Mouse (Mus musculus): ENCODE results near the gene Smim24.

Smim24 gene

DNA sequence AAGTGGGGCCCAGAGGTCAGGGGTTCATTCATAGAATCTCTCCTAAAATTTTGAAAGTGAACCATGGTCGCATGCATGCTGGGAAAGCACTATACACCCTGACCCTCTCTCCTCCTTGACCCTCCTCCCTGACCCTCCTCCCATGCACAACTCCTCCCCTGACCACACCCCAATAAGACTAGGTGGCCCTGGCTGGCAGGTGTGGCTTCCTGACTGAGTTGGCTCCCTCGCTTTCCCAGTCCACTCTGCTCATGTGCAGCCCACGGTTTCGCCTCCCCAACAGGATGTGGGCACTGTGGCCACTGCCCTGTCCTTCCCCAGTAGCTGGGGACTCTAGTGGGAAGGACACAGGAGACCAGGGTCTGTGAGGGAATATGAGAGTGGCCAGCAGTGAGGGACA, 17.5 kb downstream of the Smim24 start:
- DNase-seq (ENCODE audit: low spot score): no peak

DNA sequence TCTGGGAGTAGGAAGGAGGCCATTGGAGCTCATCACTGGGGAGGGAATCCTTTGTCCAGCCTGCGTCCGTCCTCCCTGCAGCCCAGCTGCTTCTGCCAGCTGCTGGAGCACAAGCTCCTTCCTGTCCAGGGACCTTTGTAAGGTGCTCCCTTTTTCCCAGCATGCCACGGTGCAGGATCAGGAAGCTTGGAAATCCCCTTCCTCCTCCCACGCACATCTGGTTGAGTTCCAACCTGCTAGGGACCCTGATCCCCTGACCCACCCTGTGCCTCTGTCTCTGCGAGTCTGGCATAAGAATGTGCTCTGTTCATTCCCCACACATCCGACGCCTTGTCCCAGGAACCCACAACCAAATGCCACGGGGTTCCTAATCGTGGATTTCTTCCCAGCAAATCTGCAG, 18.1 kb downstream of the Smim24 start:
- DNase-seq (ENCODE audit: low spot score): no peak

DNA sequence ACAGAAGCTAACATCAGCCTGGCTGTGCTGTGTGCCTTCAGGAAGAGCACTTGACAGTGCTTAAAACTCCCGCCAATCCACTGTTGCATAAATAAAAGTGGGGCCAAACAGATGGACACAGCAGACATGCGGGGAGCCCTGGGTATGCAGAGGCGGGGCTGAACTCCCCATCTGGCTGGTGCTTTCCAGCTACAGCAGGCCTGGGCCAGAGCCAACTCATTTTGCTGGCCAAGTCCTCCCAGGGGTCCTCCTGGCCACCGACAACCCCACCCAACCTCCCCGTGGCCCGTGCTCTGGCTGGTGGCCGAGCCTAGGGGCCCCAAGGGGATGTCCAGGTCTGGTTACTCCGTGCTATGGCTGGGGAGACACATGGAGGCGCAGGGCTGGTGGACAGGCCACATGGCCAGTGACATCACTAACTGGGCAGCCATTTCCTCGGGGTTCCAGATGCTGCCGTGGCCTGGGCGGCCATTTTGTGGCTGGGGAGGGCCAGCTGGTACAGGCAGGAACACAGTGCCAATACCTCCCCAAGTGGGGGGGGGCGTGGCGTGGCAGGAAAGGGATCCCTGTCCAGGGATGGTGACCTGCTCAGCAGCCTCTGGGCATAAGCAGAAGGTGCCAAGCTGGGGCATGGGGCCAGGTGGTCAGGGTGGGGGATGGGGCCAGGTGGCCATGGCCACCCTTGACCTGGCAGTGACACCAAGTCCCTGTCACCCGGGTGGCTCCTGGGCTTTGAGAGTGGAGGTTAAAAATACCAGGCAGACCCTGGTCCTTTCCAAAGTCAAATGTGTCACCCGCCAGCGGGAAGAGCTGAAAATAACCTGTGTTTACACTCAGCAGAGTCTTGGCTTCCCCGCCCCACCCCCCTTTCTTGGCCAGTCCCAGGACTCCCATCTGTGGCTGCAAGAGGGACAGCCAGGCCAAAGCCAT, 18.9 kb downstream of the Smim24 start:
- DNase-seq (ENCODE audit: low spot score): no peak

DNA sequence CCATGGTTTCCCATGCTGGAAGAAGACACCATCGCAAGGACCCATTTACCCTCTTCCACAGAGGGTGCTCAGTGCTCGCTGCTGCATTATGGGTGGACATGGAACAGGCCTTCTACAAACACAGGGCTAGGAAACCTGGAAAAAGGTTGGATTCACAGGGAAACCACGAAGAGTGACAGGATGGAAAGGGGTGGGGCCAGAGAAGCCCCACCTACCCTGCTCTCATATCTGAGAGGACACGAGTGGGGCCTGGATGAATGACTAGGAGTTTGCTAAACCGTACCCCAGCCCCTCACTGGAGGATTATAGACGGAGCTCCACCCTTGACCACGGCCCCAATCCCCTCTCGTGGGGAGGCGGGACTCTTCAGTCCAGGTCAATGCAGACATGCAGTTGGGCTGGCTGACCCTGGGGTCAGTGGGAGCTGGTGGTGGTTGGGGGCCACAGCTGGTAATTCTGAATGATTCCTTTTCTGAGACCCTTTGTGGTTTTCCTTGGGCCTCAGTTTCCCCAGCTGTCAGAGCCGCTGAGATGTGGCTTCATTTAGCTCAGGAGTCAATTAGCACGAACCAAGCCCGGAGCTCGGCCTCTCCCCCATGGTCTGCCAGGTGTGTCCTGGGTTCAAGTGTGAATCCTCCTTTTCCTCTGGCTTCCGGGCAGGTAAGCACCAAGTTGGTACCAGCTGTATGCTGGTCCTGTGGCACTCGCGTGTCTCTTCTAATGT, 19.9 kb downstream of the Smim24 start:
- no peak for DNase-seq (ENCODE audit: low spot score)

DNA sequence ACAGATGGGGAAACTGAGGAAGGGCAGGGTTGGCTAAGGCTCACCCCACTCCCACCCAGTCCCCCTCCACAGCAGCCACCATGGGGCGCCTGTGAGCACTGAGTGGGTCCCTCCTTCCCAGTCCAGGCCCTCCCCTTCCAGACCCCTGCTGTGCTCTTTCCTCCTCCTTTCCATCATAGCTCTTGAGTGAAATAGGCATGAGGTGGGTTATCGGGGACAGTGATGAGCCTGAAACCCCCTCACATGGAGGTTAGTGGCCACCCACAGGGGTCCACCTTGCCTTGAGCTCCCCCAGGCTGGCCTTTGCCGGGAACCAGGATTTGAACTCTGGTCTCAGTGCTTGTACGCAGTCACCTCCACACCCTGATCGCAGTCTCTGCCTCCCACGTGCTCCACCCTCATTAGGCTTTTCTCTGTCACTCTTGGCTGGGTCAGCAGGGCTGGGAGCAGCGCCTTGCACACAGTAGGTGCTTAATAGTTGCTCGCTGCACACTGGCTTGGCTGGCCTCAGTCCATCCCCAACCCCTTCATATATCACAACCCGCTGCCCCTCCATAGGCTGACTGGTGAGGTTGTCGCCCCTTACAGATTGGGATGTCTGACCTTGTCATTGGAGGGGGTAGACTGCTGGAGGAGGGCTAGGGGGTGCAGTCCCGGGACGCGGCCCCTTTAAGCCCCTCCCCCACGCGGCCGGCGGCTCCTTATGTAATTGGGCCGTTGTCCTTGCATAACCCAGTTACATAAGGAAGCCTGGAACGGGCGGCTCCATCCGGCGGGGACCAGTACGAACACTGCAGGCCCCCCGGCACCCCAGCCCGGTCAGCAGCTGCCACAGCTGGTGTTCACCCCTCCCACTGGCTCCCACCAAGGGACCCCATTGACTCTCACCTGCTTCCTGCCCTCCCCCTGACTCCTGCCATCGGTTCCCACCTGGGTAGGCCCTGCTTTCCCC, 20.7 kb downstream of the Smim24 start:
- peak; percentile 50 for DNase-seq (ENCODE audit: low spot score)

DNA sequence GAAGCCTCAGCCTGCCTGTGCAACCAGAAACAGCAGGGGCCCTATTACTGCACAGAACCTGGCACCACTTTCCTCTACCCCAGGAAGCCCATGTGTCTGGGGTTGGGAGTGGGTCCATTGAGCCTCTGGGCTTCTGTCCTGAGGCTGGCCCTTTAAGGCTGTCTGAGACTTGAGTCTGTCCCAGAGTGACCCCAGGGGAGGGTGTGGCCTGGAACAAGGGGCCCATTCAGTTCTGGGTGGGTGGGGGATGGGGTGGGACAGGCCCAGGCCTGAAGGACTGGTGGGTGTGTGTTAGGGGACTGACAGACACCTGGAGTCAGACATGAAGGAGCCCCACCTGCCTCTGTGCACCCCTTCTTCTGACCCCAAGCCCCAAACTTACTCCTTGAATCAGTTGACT, 21.8 kb downstream of the Smim24 start:
- no peak for DNase-seq (ENCODE audit: low spot score)

DNA sequence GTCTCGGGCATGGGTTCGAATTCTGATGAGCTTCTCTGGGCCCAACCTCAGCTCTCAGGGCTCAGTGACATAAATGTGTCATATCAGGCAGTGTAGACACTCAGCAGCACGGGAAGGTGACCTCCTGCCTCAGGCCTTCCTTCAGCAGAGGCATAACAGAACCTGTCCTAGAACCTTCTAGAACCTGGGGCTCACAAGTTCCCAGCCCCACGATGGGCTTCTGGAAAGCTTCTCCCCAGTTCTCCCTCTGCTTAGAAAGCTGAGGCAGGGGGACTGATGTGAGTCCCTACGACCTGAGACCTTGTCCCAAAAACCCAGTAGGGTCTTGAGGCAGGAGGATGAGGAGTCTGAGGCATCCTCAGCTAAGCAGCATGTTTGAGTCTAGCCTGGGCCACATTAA, 22.3 kb downstream of the Smim24 start:
- no peak for DNase-seq (ENCODE audit: low spot score)

- DNase-seq (ENCODE audit: low spot score): no peak
These were observed 22.9 kb downstream of the Smim24 start for GRCm38 (mm10) chr10:81415549-81416310.

DNA sequence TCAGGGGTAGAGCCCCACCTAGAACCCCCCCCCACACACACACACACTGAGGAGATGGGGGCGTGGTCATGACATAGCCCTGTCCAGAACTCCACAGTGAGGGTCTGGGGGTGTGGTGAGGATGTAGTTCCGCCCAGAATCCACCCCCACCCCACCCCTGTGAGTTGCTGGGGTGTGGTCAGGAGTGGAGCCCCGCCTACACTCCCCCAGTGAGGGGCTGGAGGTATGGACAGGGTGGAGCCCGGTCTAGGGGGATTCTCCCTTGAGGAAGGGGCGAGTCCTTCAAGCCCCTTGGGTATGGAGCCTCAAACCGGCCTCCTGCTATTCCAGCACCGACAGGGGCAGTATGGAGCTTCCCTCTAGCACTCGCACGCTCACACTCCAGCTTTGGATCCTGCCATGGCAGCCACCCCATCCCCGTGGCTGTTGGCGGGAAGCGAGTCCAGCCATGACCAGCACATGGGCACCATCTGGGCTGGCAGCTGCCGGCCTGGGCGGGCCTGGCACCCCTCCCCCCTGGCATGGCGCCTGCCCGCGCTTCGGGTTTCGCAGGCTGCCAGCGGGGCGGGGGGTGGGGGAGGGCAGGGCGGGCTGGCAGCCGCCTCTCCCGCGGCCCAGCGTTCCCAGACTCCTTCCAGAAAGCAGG, 23.9 kb downstream of the Smim24 start:
- peak; percentile 78 for DNase-seq (ENCODE audit: low spot score)

DNA sequence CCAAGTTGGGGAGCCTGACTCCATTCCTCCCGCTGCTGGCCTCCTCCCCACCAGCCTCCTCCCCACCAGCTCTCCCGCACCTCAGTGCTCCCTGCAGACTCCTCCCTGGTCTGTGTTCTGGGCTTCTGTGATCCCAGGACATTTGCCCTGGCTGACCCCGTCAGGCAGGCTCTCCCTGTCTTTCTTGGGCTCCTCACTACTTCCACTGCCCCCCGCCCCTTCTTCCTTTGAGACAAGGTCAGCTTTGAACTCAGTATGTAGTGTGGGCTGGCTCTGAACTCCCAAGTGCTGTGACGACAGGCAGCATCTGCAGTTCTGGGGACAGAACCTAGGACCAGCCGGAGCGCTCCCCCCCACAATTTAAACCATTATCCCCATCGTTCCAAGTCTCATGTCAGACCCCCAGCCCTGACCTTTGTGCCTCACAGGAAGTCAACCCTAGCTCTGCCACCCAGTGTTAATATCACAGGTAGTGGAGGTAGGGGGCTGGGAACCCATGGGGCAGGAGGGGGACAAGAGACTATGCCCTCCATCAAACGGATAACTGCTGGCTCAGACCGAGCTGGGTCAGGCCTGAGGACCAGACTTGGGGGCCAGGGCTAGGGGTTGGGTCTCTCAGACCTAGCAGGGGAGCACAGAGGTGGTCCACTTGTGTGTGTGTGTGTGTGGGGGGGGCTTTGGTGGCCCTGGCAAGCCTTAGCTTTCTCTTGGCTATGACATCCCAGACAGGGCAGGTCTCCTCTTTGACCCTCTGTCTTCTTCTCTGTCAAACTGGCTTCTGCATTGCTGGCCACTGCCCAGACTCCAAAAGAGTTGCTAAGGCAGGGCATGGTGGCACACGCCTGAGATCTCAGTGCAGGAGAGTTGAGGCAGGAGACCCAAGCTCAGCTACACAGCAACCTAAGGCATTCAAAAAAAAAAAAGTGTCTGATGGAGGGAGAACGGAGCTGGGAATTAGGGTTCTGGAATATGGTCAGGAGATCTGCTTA, 24.7 kb downstream of the Smim24 start:
- DNase-seq (ENCODE audit: low spot score): no peak

DNA sequence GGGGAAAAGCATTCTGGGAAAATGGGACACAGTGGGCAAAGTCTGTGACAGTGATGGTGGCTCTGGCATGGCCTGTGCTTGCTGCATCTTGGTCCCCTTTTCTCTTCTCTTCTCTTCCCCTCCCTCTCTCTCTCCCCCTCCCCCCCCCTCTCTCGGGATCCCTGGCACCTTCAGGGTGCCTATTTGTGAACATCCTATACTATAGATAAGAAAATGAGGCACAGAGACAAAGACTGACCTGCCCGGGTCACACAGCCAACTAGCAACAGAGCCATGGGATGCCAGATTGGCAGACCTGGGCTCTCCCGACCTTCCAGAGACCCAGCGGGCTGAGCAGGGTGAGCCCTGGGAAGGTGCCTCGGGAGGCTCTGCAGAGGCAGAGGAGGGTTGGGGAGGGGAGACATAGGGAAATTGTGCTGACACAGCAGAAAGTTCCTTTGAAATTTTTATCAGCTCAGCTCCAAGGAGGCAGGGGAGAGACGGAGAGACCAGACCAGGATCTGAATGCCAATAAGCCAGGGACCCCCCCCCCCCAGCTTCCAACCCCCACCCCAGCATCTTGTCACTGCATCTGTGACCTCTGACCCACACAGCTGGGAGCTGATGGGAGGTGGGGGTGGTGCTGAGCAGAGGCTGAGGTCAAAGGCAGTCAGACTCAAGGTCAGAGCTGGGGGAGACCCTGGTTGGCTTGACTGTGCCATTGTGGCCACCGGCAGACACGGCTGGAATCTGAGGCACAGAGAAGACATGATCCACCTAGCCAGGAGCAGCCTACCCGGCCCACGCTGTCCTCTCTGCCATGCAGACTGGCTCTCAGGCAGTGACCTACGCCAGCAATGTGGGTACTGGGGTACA, 25.6 kb downstream of the Smim24 start:
- DNase-seq (ENCODE audit: low spot score): no peak

- no peak for DNase-seq (ENCODE audit: low spot score)
These were observed 26.5 kb downstream of the Smim24 start for GRCm38 (mm10) chr10:81419111-81419928.

DNA sequence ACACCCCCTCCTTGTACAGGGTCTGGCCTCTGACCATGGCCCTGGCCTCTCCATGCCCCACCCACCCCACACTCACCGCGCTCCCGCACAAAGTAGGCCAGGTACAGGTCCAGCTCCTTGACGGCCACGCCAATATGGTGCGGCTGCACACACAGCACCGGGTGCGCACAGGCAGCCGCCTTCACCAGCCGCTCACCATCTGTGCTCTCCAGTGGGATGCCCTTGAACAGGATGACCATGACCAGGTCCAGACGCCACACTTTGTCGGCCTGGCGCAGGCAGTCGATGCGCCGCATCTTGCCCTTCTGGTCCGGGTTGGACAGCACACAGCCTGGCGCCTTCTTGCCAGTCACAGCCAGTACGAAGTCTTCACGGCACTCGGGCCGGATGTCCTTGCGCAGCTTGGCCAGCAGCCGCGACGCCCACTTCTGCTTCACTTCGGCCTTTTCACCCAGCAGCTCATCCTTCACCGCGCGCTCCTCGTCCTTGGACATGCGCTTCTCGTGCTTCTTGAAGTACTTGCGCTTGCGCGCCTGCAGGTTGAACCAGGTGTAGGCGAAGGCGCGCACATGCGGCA, 27.4 kb downstream of the Smim24 start:
- DNase-seq (ENCODE audit: low spot score): no peak

DNA sequence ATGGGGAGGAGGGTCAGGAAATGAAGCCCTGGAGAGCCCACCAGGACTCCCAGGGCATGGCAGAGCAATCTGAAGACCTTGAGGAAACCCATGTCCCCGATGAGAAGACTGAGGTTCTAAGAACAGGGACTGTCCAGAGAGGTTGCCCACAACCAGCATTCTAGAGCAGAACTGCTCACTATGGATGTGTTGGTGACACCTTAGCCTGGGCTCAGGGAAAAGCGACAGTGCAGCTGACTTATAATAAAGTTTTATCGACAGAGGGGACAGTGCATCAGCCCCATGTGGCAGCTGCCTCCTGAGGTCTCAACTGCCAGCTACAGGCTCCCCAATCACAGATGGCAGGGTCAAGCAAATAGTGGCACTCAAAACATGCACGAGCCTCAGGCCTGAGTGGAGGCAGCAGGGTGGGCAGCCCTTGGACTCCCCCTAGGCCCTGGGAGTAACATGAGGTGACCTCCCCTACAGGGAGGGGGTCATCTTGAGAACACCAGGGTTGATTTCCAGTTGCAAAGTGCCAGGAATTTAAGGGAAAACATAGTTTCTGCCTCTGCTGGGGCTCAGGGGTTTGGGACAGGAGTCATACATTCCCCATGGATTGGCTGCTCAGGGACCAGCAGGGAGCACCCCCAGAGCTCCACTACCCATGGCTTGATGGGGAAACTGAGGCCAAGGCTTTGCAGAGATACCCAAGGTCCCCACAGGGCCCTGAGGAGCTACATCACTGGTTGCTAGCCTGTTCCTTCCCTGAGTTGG, 28.4 kb downstream of the Smim24 start:
- no peak for DNase-seq (ENCODE audit: low spot score)

DNA sequence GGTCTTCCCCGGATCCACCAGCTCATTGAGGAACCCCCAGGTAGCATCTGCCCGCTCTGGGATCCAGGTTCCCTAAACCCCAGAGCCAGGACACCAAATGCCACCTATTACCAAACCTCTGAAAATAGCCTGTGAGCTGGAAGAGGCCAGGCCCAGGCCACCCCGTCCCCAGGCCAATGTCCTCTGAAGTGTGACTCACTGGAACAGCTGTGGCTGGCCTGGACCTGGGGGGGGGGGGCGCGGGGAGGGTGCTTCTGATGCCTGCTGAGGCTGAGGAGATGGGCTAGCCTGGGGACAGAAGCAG, 28.9 kb downstream of the Smim24 start:
- DNase-seq (ENCODE audit: low spot score): no peak

DNA sequence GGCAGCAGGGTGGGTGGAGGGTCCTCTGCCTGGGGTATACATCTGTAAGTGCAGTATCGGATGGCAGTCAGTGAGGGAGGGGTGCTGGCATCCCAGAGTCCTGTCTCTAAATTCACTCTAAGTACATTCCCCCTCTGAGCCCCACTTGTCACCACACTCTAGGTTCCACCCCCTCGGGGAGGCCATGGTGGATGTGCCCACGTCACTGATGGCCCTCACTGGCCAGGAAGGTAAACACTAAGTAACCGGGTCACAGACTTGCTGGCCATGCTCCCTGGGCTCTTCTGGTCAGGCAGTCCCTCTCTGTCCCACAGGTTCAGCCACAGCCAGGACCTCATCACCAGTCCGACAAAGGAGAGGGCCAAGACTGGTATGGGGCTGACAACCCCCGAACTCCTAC, 29.3 kb downstream of the Smim24 start:
- DNase-seq (ENCODE audit: low spot score): no peak

DNA sequence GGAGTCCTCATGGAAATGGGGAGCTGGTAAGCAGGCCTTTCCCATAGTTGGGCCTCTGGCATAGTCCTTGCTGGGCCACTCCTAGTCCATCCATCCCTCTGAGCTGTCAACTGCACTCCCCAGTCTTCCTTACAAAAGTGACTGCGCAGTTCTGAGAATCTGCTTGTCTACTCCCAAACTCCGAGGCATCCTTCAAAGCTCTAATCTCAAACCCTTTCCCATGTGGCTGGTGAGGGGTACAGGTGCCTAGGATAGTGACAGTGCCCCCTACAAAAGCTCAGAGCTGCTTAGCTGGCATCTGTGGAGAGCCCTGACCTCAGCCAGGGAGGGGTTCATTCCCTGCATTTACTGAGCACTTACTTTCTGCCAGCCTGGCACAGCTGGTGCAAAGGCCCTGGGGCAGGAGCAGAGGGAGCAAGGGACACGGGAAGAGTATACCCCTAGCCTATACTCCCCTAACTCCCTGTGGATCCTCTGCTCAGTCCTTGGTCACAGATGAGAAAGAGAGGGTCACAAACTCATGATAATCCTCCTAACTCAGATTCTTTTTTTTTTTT, 29.9 kb downstream of the Smim24 start:
- DNase-seq (ENCODE audit: low spot score): no peak

Data from yolk sac, embryonic 10.5 days (tissue).